Mouse (Mus musculus) skeletal muscle tissue, postnatal 0 days (tissue): ENCODE results near the gene Slc16a3. TPM values are rescaled to one million over a fixed set of nuclear protein-coding genes. Genes with fewer than 3 reads are reported as not detected.

Experiments
- polyA plus RNA-seq: library from polyadenylated mRNA; unstranded; fragments of >200 nt; fragmentation: Nextera tagmentation; extraction: Ambion mirVana; gene quantifications from 2 replicates; pipeline ENCODE4 v1.2.1, GENCODE M21; 2015

Gene Slc16a3
- polyA plus RNA-seq: 251 and 269 TPM in 2 replicates

GRCm38 (mm10) chr11:120948328-120948727 lies at the start of gene Slc16a3:
TSS of gene Slc16a3 (plus strand) at chr11:120948480.

GRCm38 (mm10) chr11:120932564-120933398 lies 15.5 kb upstream of the Slc16a3 start, which contains the start of gene Ccdc57:
TSS of gene Ccdc57 (minus strand) at chr11:120932872.

GRCm38 (mm10) chr11:120990951-120991526 lies 42.8 kb downstream of the Slc16a3 start, which contains the start of gene Csnk1d:
TSS of gene Csnk1d (minus strand) at chr11:120991330.

Other genes starting within 250 kb of the Slc16a3 start
- 105 and 106 TPM in 2 replicates for gene Cenpx, start 234.7 kb upstream of the Slc16a3 start, polyA plus RNA-seq
- 12.6 and 14.1 TPM in 2 replicates for gene Lrrc45, start 234.6 kb upstream of the Slc16a3 start, polyA plus RNA-seq
- 2.7 and 4.5 TPM in 2 replicates for gene Rac3, start 227.0 kb upstream of the Slc16a3 start, polyA plus RNA-seq
- gene Dcxr, start 221.2 kb upstream of the Slc16a3 start, polyA plus RNA-seq: 7.3 and 17.3 TPM in 2 replicates
- gene Cbr2, start 216.4 kb upstream of the Slc16a3 start, polyA plus RNA-seq: 10.2 and 19.5 TPM in 2 replicates
- 1.5 TPM in 2 replicates for gene Hmga1b, start 185.7 kb upstream of the Slc16a3 start, polyA plus RNA-seq
- 10.9 and 13.1 TPM in 2 replicates for gene Rfng, start 164.3 kb upstream of the Slc16a3 start, polyA plus RNA-seq
- gene Gps1, start 164.2 kb upstream of the Slc16a3 start, polyA plus RNA-seq: 87.6 and 93.4 TPM in 2 replicates
- gene Dus1l, start 152.1 kb upstream of the Slc16a3 start, polyA plus RNA-seq: 35.4 and 37.5 TPM in 2 replicates
- 6.1 and 13.5 TPM in 2 replicates for gene Fasn, start 123.9 kb upstream of the Slc16a3 start, polyA plus RNA-seq
- gene Ccdc57, start 15.6 kb upstream of the Slc16a3 start, polyA plus RNA-seq: 4.2 and 4.4 TPM in 2 replicates
- 49.8 and 50.0 TPM in 2 replicates for gene Csnk1d, start 42.9 kb downstream of the Slc16a3 start, polyA plus RNA-seq
- 0.13 and 0.50 TPM in 2 replicates for gene Cd7, start 90.9 kb downstream of the Slc16a3 start, polyA plus RNA-seq
- not detected in 2 replicates for gene Sectm1b, start 115.1 kb downstream of the Slc16a3 start, polyA plus RNA-seq
- 0.10 and 0.16 TPM in 2 replicates for gene Sectm1a, start 132.7 kb downstream of the Slc16a3 start, polyA plus RNA-seq
- not detected in 2 replicates for gene Tex19.2, start 170.2 kb downstream of the Slc16a3 start, polyA plus RNA-seq
- gene Tex19.1, start 197.7 kb downstream of the Slc16a3 start, polyA plus RNA-seq: 0.07 and 0.12 TPM in 2 replicates
- gene Uts2r, start 211.8 kb downstream of the Slc16a3 start, polyA plus RNA-seq: 2.7 and 3.2 TPM in 2 replicates